Mouse (Mus musculus) lung, postnatal 0 days (tissue): ENCODE results near the gene Extl1. TPM values are rescaled to one million over a fixed set of nuclear protein-coding genes. Genes with fewer than 3 reads are reported as not detected.
A peak's percentile ranks its signal among the peaks of the same experiment; 100 is the strongest.

Experiments
- ATAC-seq: fragments of 200-750 bp; cut with Nextera tagmentation; 2 replicates; pipeline ENCODE4 v1.8.0; 2017; ENCODE audit warnings: moderate library complexity
- DNase-seq: peaks from one replicate; pipeline ENCODE4 v3.0.0-alpha.2; 2016; ENCODE audit warnings: low spot score
- H3K27ac ChIP-seq: fragments of 300-500 bp; sonication (generic); 2 replicates; pipeline ENCODE4 v1.5.1; 2014; ENCODE audit warnings: antibody characterized with exemption, mild to moderate bottlenecking, low read length, mixed read lengths
- H3K27me3 ChIP-seq: fragments of 300-500 bp; sonication (generic); replicated peaks from 2 replicates; pipeline ENCODE4 v1.6.1; 2014; ENCODE audit warnings: low read length, mixed read lengths; ENCODE audit not compliant: insufficient read depth
- H3K36me3 ChIP-seq: fragments of 300-500 bp; sonication (generic); 2 replicates; pipeline ENCODE4 v1.6.1; 2014; ENCODE audit warnings: low read length, mixed read lengths; ENCODE audit not compliant: insufficient read depth
- H3K4me1 ChIP-seq: fragments of 300-500 bp; sonication (generic); 2 replicates; pipeline ENCODE4 v1.6.1; 2014; ENCODE audit warnings: antibody characterized with exemption, low read depth, low read length, mixed read lengths; ENCODE audit not compliant: insufficient read depth
- H3K4me2 ChIP-seq: fragments of 300-500 bp; sonication (generic); replicated peaks from 2 replicates; pipeline ENCODE4 v1.6.1; 2014; ENCODE audit warnings: low read depth, mild to moderate bottlenecking, low read length, moderate library complexity, mixed read lengths
- H3K4me3 ChIP-seq: fragments of 300-500 bp; sonication (generic); 2 replicates; pipeline ENCODE4 v1.5.1; 2014; ENCODE audit warnings: low read depth, low read length
- H3K9ac ChIP-seq: fragments of 300-500 bp; sonication (generic); replicated peaks from 2 replicates; pipeline ENCODE4 v1.6.1; 2014; ENCODE audit warnings: low read depth, mild to moderate bottlenecking
- H3K9me3 ChIP-seq: fragments of 300-500 bp; sonication (generic); 2 replicates; pipeline ENCODE4 v1.6.1; 2016; ENCODE audit warnings: low read length, mixed read lengths
- CTCF ChIP-seq: IDR thresholded peaks from 2 replicates; pipeline ENCODE4 v1.5.1; 2016; ENCODE audit warnings: antibody characterized with exemption, mild to moderate bottlenecking
- EP300 ChIP-seq: IDR thresholded peaks from 2 replicates; pipeline ENCODE4 v1.6.1; 2016; ENCODE audit warnings: antibody characterized with exemption, mild to moderate bottlenecking, control low read depth
- WGBS: fragments of 180-500 bp; shearing (Covaris S2); extraction: QIAGEN DNeasy Blood & Tissue Kit; methylation state at CpG from one replicate; pipeline ENCODE4 v1.1.7; 2014; 5-methylcytosine and 5-hydroxymethylcytosine counted together
- polyA plus RNA-seq: library from polyadenylated mRNA; unstranded; fragments of >200 nt; fragmentation: Nextera tagmentation; extraction: Ambion mirVana; gene quantifications from 2 replicates; pipeline ENCODE4 v1.2.1, GENCODE M21; 2015

Gene Extl1
- polyA plus RNA-seq, 1 experiment from 2014 or later: 0.82 TPM

DNA sequence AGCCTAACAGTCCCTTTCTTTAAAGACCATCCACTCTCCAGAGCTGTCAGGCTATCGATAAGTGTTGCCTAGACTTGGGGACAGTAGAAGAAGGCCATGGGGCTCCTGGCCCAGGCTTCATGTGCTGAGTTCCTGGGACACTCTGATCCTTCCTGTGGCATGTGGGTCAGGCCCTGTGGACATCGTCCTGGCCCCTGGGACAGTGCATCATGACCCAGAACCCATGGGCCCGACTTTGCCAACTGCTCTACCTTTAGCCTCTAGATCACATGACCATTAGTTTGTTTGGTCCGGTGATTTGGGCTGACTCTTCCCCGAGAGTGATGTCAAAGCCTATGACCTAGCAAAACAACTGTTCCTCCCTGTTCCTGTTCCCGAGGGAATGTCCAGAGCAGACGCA is 73.5 kb downstream of the Extl1 start:
- no peaks in the 10 kb centered on the region for H3K27me3 ChIP-seq
- WGBS: 77% methylated on average over 7 of the region's 7 CpGs
- peaks cover 4% of the 10 kb centered on the region; the same call in 1 of the 2 replicates for H3K4me1 ChIP-seq
- no peaks in the 10 kb centered on the region for H3K36me3 ChIP-seq
- H3K4me2 ChIP-seq: no peak overlapping the region
- no peak overlapping the region for H3K4me3 ChIP-seq
- no peaks in the 10 kb centered on the region for H3K9me3 ChIP-seq
- TF ChIP-seq EP300: no peak
- no peak for TF ChIP-seq CTCF
- ATAC-seq (no peak), DNase-seq (no peak)
- no peak overlapping the region for H3K27ac ChIP-seq
- no peak overlapping the region for H3K9ac ChIP-seq

GRCm38 (mm10) chr4:134307367-134308072 is 76.1 kb downstream of the Extl1 start:
- H3K4me1 ChIP-seq: peaks cover 4% of the 10 kb centered on the region; the same call in 1 of the 2 replicates
- H3K36me3 ChIP-seq: no peaks in the 10 kb centered on the region
- H3K9ac ChIP-seq: no peak overlapping the region
- peak overlapping the region; percentile 36 for H3K4me2 ChIP-seq
- peak overlapping the region; percentile 39 for H3K27ac ChIP-seq
- TF ChIP-seq EP300: no peak; the same call in 1 of the 2 replicates
- peak; percentile 77 for TF ChIP-seq CTCF
- WGBS: 5% methylated on average over 7 of the region's 12 CpGs
- no peak overlapping the region for H3K4me3 ChIP-seq
- DNase-seq: peak; percentile 93
- no peaks in the 10 kb centered on the region for H3K27me3 ChIP-seq
- peak; percentile 95 for ATAC-seq
- no peaks in the 10 kb centered on the region for H3K9me3 ChIP-seq

- Histone ChIP-seq H3K4me3 (no peak overlapping the region), H3K9ac (no peak overlapping the region), H3K27ac (peak overlapping the region; percentile 39), H3K27me3 (no peaks in the 10 kb centered on the region), H3K36me3 (no peaks in the 10 kb centered on the region), H3K9me3 (no peaks in the 10 kb centered on the region), H3K4me1 (peaks cover 4% of the 10 kb centered on the region; the same call in 1 of the 2 replicates), H3K4me2 (peak overlapping the region; percentile 36)
- 35% methylated on average over 2 of the region's 2 CpGs for WGBS
- ATAC-seq: peak; percentile 48
- DNase-seq: peak; percentile 47
- no peak for TF ChIP-seq EP300
- TF ChIP-seq CTCF: no peak
Measured at GRCm38 (mm10) chr4:134306963-134307362, 76.7 kb downstream of the Extl1 start.

Other genes starting within 250 kb of the Extl1 start
- 36.6 and 74.1 TPM in 2 replicates for gene Cep85, start 196.7 kb downstream of the Extl1 start, polyA plus RNA-seq
- gene Gm7534, start 180.8 kb downstream of the Extl1 start, polyA plus RNA-seq: not detected in 2 replicates
- gene Catsper4, start 156.5 kb downstream of the Extl1 start, polyA plus RNA-seq: 0.25 and 0.33 TPM in 2 replicates
- 11.9 and 13.0 TPM in 2 replicates for gene Cnksr1, start 145.5 kb downstream of the Extl1 start, polyA plus RNA-seq
- gene E130218I03Rik, start 140.2 kb downstream of the Extl1 start, polyA plus RNA-seq: 0.31 TPM in 1 of 2 replicates, not detected in the other
- gene Zfp593, start 138.3 kb downstream of the Extl1 start, polyA plus RNA-seq: 9.0 and 9.2 TPM in 2 replicates
- not detected in 2 replicates for gene Gm30191, start 136.9 kb downstream of the Extl1 start, polyA plus RNA-seq
- 23.6 and 24.5 TPM in 2 replicates for gene Grrp1, start 129.7 kb downstream of the Extl1 start, polyA plus RNA-seq
- 9.9 and 10.0 TPM in 2 replicates for gene Pdik1l, start 96.0 kb downstream of the Extl1 start, polyA plus RNA-seq
- gene Trim63, start 68.7 kb downstream of the Extl1 start, polyA plus RNA-seq: 0.75 and 1.3 TPM in 2 replicates
- 0.79 and 1.1 TPM in 2 replicates for gene Slc30a2, start 40.7 kb downstream of the Extl1 start, polyA plus RNA-seq
- gene Pafah2, start 12.5 kb upstream of the Extl1 start, polyA plus RNA-seq: 14.1 and 16.2 TPM in 2 replicates
- 260 and 357 TPM in 2 replicates for gene Stmn1, start 84.5 kb upstream of the Extl1 start, polyA plus RNA-seq
- gene Paqr7, start 112.8 kb upstream of the Extl1 start, polyA plus RNA-seq: 27.5 and 33.0 TPM in 2 replicates
- gene Aunip, start 127.1 kb upstream of the Extl1 start, polyA plus RNA-seq: 0.84 and 1.6 TPM in 2 replicates
- 169 and 188 TPM in 2 replicates for gene Mtfr1l, start 151.5 kb upstream of the Extl1 start, polyA plus RNA-seq
- 13.6 and 17.7 TPM in 2 replicates for gene Selenon, start 168.3 kb upstream of the Extl1 start, polyA plus RNA-seq